Mouse (Mus musculus): ENCODE measurements around the gene Gm5105. TPM values are rescaled to one million over a fixed set of nuclear protein-coding genes. Genes with fewer than 3 reads are reported as not detected.
A peak's percentile ranks its signal among the peaks of the same experiment; 100 is the strongest.

Gene Gm5105
- polyA plus RNA-seq, 1 experiment from 2014 or later: not detected

GRCm38 (mm10) chr3:138008152-138008551, 59.0 kb downstream of the Gm5105 start:
- no peaks in the 10 kb centered on the region for H3K36me3 ChIP-seq (ENCODE audit: poor library complexity, severe bottlenecking)
- H3K27me3 ChIP-seq: no peaks in the 10 kb centered on the region
- no peak for ATAC-seq
- WGBS: 83% methylated on average over 6 of the region's 6 CpGs
- no peak overlapping the region for H3K4me2 ChIP-seq
- no peaks in the 10 kb centered on the region for H3K4me1 ChIP-seq
- H3K9me3 ChIP-seq (replicated peaks): 0 out of 2 replicates have a peak, but pooled peaks cover 7% of the 10 kb centered on the region
- no peak overlapping the region for H3K27ac ChIP-seq
- no peak overlapping the region for H3K9ac ChIP-seq
- H3K4me3 ChIP-seq: no peak overlapping the region

DNA sequence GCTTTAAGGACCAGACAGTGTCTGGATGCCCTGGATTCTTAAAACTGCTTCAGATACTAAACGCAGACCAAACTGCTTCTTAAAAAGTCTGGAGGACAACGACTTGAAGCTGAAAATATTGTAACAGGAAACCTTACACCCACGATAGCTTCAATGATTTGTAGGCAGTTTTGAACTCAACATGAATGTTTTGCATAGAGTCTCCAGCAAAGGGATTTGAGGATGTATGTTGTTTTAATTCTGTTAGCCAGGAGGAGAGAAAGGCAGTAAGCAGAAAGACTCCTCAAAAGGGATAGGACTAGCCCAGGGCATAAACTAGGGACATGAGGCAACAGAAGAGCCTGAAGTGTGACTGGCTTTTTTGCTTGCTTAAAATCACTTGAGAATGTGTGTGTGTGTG, 60.3 kb downstream of the Gm5105 start:
- no peak overlapping the region for H3K4me3 ChIP-seq
- no peak for ATAC-seq
- 88% methylated on average over 3 of the region's 3 CpGs for WGBS

DNA sequence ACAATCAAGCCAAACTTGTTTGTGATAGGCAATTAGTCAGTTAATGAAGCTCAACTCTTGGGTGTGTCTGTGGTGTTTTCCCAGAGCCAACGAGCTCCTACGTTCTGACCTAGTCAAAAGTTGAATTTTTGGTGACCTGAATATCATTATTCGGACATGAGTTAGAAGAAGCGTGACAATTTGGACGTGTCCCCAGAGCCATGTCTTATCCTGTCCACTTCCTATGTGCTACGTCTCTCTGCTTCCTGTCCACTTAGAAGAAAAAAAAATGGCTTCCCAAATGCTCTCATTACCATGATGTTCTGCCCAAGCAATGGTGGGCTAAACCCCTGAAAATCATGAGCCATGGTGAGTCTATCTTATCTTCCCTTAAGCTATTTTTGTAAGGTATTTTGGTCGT, 63.9 kb downstream of the Gm5105 start:
- 91% methylated on average over 7 of the region's 7 CpGs for WGBS

More for the DNA sequence above, 60.3 kb downstream of the Gm5105 start:
- Histone ChIP-seq H3K9ac (no peak overlapping the region), H3K4me2 (no peak overlapping the region), H3K27ac (no peak overlapping the region), H3K27me3 (no peaks in the 10 kb centered on the region), H3K4me1 (no peaks in the 10 kb centered on the region), H3K9me3 (replicated peaks) (0 out of 2 replicates have a peak, but pooled peaks cover 7% of the 10 kb centered on the region), H3K36me3 (ENCODE audit: poor library complexity, severe bottlenecking) (no peaks in the 10 kb centered on the region)

DNA sequence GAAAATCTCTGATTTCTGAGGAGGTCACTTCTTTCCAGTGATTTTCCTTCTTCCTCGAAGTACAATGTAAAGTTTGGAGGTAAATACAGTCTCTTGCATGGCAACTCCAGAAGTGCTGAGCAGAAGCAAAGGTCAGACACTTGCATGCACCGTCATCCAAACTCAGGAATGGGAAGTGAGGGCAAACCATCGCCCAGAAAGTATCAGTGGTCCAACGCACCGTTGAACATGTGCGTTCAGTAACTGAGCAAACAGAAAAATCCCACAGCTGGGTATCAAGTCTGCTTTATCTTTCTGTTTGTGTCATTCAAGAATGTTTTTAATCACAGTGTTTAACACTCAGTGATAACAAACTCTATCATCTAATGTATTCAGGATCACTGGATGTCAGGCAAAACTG, 64.6 kb downstream of the Gm5105 start:
- Histone ChIP-seq H3K9me3 (replicated peaks) (0 out of 2 replicates have a peak, but pooled peaks cover 7% of the 10 kb centered on the region), H3K36me3 (ENCODE audit: poor library complexity, severe bottlenecking) (no peaks in the 10 kb centered on the region), H3K27me3 (no peaks in the 10 kb centered on the region), H3K4me3 (no peak overlapping the region), H3K4me1 (peaks cover 16% of the 10 kb centered on the region; the same call in 1 of the 2 replicates), H3K9ac (no peak overlapping the region), H3K4me2 (no peak overlapping the region), H3K27ac (no peak overlapping the region)
- 83% methylated on average over 6 of the region's 6 CpGs for WGBS
- ATAC-seq: no peak

More for the DNA sequence above, 63.9 kb downstream of the Gm5105 start:
- Histone ChIP-seq H3K9me3 (replicated peaks) (0 out of 2 replicates have a peak, but pooled peaks cover 7% of the 10 kb centered on the region), H3K4me3 (no peak overlapping the region), H3K27ac (no peak overlapping the region), H3K4me1 (peaks cover 16% of the 10 kb centered on the region; the same call in 1 of the 2 replicates), H3K9ac (no peak overlapping the region), H3K4me2 (no peak overlapping the region), H3K27me3 (no peaks in the 10 kb centered on the region), H3K36me3 (ENCODE audit: poor library complexity, severe bottlenecking) (no peaks in the 10 kb centered on the region)
- no peak for ATAC-seq

- Histone ChIP-seq H3K4me1 (peaks cover 16% of the 10 kb centered on the region; the same call in 1 of the 2 replicates), H3K4me3 (no peak overlapping the region), H3K9me3 (replicated peaks) (0 out of 2 replicates have a peak, but pooled peaks cover 7% of the 10 kb centered on the region), H3K36me3 (ENCODE audit: poor library complexity, severe bottlenecking) (no peaks in the 10 kb centered on the region), H3K27ac (no peak overlapping the region), H3K9ac (no peak overlapping the region), H3K27me3 (no peaks in the 10 kb centered on the region), H3K4me2 (no peak overlapping the region)
- 78% methylated on average over 4 of the region's 4 CpGs for WGBS
- ATAC-seq: no peak
Measured at GRCm38 (mm10) chr3:138001865-138002264, 65.3 kb downstream of the Gm5105 start.

DNA sequence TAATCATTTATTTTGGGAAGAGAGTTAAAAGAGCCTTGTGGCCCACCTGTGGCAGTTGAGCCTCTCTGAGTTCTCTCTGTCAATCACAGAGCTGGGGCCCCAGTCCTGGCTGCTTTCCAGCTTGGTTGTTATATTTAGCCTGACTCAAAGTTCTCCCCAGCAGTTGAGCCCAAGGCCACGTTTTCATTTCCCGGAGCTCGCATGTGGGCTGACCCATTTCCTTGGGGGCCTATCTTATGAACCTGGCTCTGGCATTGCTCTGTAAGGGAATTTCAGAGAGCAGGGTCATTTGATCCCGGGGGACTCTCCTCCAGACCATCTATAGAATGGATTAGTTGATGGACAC, 66.5 kb downstream of the Gm5105 start:
- Histone ChIP-seq H3K4me1 (peaks cover 16% of the 10 kb centered on the region; the same call in 1 of the 2 replicates), H3K27me3 (no peaks in the 10 kb centered on the region), H3K27ac (no peak overlapping the region), H3K9ac (no peak overlapping the region), H3K36me3 (ENCODE audit: poor library complexity, severe bottlenecking) (no peaks in the 10 kb centered on the region), H3K4me3 (no peak overlapping the region), H3K9me3 (replicated peaks) (0 out of 2 replicates have a peak, but pooled peaks cover 7% of the 10 kb centered on the region), H3K4me2 (no peak overlapping the region)
- WGBS: 69% methylated on average over 4 of the region's 4 CpGs
- no peak for ATAC-seq

- Histone ChIP-seq H3K9me3 (replicated peaks) (0 out of 2 replicates have a peak, but pooled peaks cover 5% of the 10 kb centered on the region), H3K9ac (no peak overlapping the region), H3K27ac (no peak overlapping the region), H3K27me3 (no peaks in the 10 kb centered on the region), H3K36me3 (ENCODE audit: poor library complexity, severe bottlenecking) (no peaks in the 10 kb centered on the region), H3K4me1 (peaks cover 20% of the 10 kb centered on the region), H3K4me2 (no peak overlapping the region), H3K4me3 (no peak overlapping the region)
- ATAC-seq: no peak
- 94% methylated on average over 8 of the region's 8 CpGs for WGBS
Measured at GRCm38 (mm10) chr3:138000062-138000723, 67.0 kb downstream of the Gm5105 start.

- no peaks in the 10 kb centered on the region for H3K9me3 ChIP-seq (replicated peaks)
- peak overlapping the region; percentile 12; the same call in 1 of the 2 replicates for H3K4me2 ChIP-seq
- peaks cover 27% of the 10 kb centered on the region for H3K4me1 ChIP-seq
- no peak overlapping the region for H3K9ac ChIP-seq
- H3K36me3 ChIP-seq (ENCODE audit: poor library complexity, severe bottlenecking): no peaks in the 10 kb centered on the region
- no peak for ATAC-seq
- H3K27ac ChIP-seq: no peak overlapping the region
- no peaks in the 10 kb centered on the region for H3K27me3 ChIP-seq
- no peak overlapping the region for H3K4me3 ChIP-seq
- 35% methylated on average over 9 of the region's 9 CpGs for WGBS
Measured at GRCm38 (mm10) chr3:137999224-137999790, 67.9 kb downstream of the Gm5105 start.

Other genes with a start within 250 kb of the Gm5105 start
- 2,450 and 2,763 TPM in 2 replicates for gene H2afz, start 202.9 kb downstream of the Gm5105 start, polyA plus RNA-seq (2015; fragmentation: Nextera tagmentation; extraction: Ambion mirVana)
- 6.3 and 7.3 TPM in 2 replicates for gene Dnajb14, start 199.7 kb downstream of the Gm5105 start, polyA plus RNA-seq (2015; fragmentation: Nextera tagmentation; extraction: Ambion mirVana)
- gene Lamtor3, start 148.9 kb downstream of the Gm5105 start, polyA plus RNA-seq (2015; fragmentation: Nextera tagmentation; extraction: Ambion mirVana): 126 and 129 TPM in 2 replicates
- gene Dapp1, start 85.8 kb downstream of the Gm5105 start, polyA plus RNA-seq (2015; fragmentation: Nextera tagmentation; extraction: Ambion mirVana): 2.7 and 3.9 TPM in 2 replicates
- gene 1110002E22Rik, start 2.3 kb downstream of the Gm5105 start, polyA plus RNA-seq (2015; fragmentation: Nextera tagmentation; extraction: Ambion mirVana): 0.05 and 0.08 TPM in 2 replicates
- 8.7 and 9.9 TPM in 2 replicates for gene Trmt10a, start 76.1 kb upstream of the Gm5105 start, polyA plus RNA-seq (2015; fragmentation: Nextera tagmentation; extraction: Ambion mirVana)
- 10.2 and 11.6 TPM in 2 replicates for gene Mttp, start 77.6 kb upstream of the Gm5105 start, polyA plus RNA-seq (2015; fragmentation: Nextera tagmentation; extraction: Ambion mirVana)
- gene 4930579F01Rik, start 126.4 kb upstream of the Gm5105 start, polyA plus RNA-seq (2015; fragmentation: Nextera tagmentation; extraction: Ambion mirVana): not detected in 2 replicates
- 0.29 TPM in 1 of 2 replicates, not detected in the other for gene Adh7, start 150.4 kb upstream of the Gm5105 start, polyA plus RNA-seq (2015; fragmentation: Nextera tagmentation; extraction: Ambion mirVana)
- 0.16 and 0.46 TPM in 2 replicates for gene Adh1, start 193.6 kb upstream of the Gm5105 start, polyA plus RNA-seq (2015; fragmentation: Nextera tagmentation; extraction: Ambion mirVana)
- not detected in 2 replicates for gene Adh6a, start 245.9 kb upstream of the Gm5105 start, polyA plus RNA-seq (2015; fragmentation: Nextera tagmentation; extraction: Ambion mirVana)

Measured in forebrain, embryonic 13.5 days (tissue).